Mouse (Mus musculus): Measurements from ENCODE around the gene Adamts10.

The Adamts10 gene

GRCm38 (mm10) chr17:33523918-33524755 lies at the start of gene Adamts10:
Gene Adamts10, plus strand, starts transcription at chr17:33524204.
- DNase-seq (ENCODE audit: low spot score in 2 of 2) = peak; percentile 80

GRCm38 (mm10) chr17:33484020-33484419 lies 40.0 kb upstream of the Adamts10 start:
- peak; percentile 47 to 59 for DNase-seq (ENCODE audit: low spot score in 2 of 2)

GRCm38 (mm10) chr17:33487211-33487610 lies 36.8 kb upstream of the Adamts10 start:
- DNase-seq (ENCODE audit: low spot score in 2 of 2) = no peak

GRCm38 (mm10) chr17:33487652-33488051 lies 36.4 kb upstream of the Adamts10 start:
- DNase-seq (ENCODE audit: low spot score in 2 of 2) = no peak

GRCm38 (mm10) chr17:33491371-33491770 lies 32.6 kb upstream of the Adamts10 start:
- DNase-seq (ENCODE audit: low spot score in 2 of 2) = no peak

- peak; percentile 15 to 22 for DNase-seq (ENCODE audit: low spot score in 2 of 2)
Observed at GRCm38 (mm10) chr17:33493065-33493464, 30.9 kb upstream of the Adamts10 start.

- DNase-seq (ENCODE audit: low spot score in 2 of 2) = no peak
Observed at GRCm38 (mm10) chr17:33494586-33494985, 29.4 kb upstream of the Adamts10 start.

GRCm38 (mm10) chr17:33498918-33499317 lies 25.1 kb upstream of the Adamts10 start:
- DNase-seq (ENCODE audit: low spot score in 2 of 2) = no peak

- no peak for DNase-seq (ENCODE audit: low spot score in 2 of 2)
Observed at GRCm38 (mm10) chr17:33508386-33508785, 15.6 kb upstream of the Adamts10 start.

GRCm38 (mm10) chr17:33510172-33510571 lies 13.8 kb upstream of the Adamts10 start:
- DNase-seq (ENCODE audit: low spot score in 2 of 2) = no peak

GRCm38 (mm10) chr17:33512441-33513415 lies 11.3 kb upstream of the Adamts10 start:
- no peak for DNase-seq (ENCODE audit: low spot score in 2 of 2)

- no peak for DNase-seq (ENCODE audit: low spot score in 2 of 2)
Observed at GRCm38 (mm10) chr17:33513874-33514273, 10.1 kb upstream of the Adamts10 start.

- no peak for DNase-seq (ENCODE audit: low spot score in 2 of 2)
Observed at GRCm38 (mm10) chr17:33520366-33520765, 3.6 kb upstream of the Adamts10 start.

GRCm38 (mm10) chr17:33523431-33523917 lies 530 bp upstream of the Adamts10 start:
- DNase-seq (ENCODE audit: low spot score in 2 of 2) = peak in 1 of 2 experiments; percentile 14

- no peak for DNase-seq (ENCODE audit: low spot score in 2 of 2)
Observed at GRCm38 (mm10) chr17:33524806-33525373, 886 bp downstream of the Adamts10 start.

- no peak for DNase-seq (ENCODE audit: low spot score in 2 of 2)
Observed at GRCm38 (mm10) chr17:33526506-33526905, 2.5 kb downstream of the Adamts10 start.

- peak; percentile 28 to 34 for DNase-seq (ENCODE audit: low spot score in 2 of 2)
Observed at GRCm38 (mm10) chr17:33539106-33539675, 15.2 kb downstream of the Adamts10 start.

GRCm38 (mm10) chr17:33539878-33540277 lies 15.9 kb downstream of the Adamts10 start:
- DNase-seq (ENCODE audit: low spot score in 2 of 2) = no peak

GRCm38 (mm10) chr17:33549212-33549611 lies 25.2 kb downstream of the Adamts10 start:
- no peak for DNase-seq (ENCODE audit: low spot score in 2 of 2)

- DNase-seq (ENCODE audit: low spot score in 2 of 2) = no peak
Observed at GRCm38 (mm10) chr17:33550388-33550787, 26.4 kb downstream of the Adamts10 start.

GRCm38 (mm10) chr17:33552113-33552512 lies 28.1 kb downstream of the Adamts10 start:
- DNase-seq (ENCODE audit: low spot score in 2 of 2) = no peak

All from spleen, postnatal 36 days (tissue).